Mouse (Mus musculus): ENCODE results near the gene Dbf4.

Gene Dbf4

GRCm38 (mm10) chr5:8422157-8422931 lies at the start of gene Dbf4, which contains the start of gene Slc25a40:
Gene Dbf4, minus strand, starts transcription at chr5:8422716.
Gene Slc25a40, plus strand, starts transcription at chr5:8422850.
- peak; percentile 72 for DNase-seq (ENCODE audit: low read depth)

DNA sequence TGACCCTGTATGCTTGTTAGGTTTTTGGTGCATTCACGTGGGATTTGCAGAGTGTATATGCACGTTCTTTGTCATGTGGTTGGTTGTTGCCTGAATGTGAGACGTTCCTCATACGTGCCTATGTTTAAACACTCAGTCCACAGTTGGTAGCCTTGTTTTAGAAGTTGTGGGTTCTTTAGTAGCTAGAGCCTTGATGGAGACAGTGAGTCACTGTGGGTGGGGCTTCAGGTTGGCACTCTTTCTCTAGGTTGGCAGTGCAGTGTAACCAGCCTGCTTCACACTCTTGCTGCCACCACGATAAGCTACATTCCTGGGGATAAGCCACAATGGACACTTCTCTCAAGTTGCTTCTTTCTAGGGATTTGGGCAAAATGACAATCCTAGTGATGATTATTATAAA lies 34.0 kb upstream of the Dbf4 start:
- no peak for DNase-seq (ENCODE audit: low read depth)

DNA sequence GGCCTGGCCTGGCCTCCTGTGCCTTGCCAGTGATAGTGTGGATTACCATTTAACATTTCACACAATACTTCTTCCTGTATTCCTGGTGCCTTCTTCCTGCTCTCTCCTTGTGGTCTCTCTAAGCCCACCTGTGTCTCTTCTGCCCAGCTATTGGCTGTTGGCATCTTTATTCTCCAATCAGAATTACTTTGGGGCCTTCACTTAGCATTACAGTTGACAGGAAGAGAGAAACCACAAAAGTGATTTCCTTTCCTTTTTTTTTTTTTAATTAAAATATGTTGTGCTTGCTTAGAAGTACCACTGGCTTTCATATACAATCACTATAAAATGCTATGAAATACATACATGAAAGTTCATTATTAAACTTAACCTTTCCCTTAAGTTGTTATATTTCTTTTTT lies 33.0 kb upstream of the Dbf4 start:
- no peak for DNase-seq (ENCODE audit: low read depth)

- no peak for DNase-seq (ENCODE audit: low read depth)
Measured at GRCm38 (mm10) chr5:8439095-8439494, 16.6 kb upstream of the Dbf4 start.

- DNase-seq (ENCODE audit: low read depth) = no peak
Measured at GRCm38 (mm10) chr5:8437481-8438156, 15.1 kb upstream of the Dbf4 start.

DNA sequence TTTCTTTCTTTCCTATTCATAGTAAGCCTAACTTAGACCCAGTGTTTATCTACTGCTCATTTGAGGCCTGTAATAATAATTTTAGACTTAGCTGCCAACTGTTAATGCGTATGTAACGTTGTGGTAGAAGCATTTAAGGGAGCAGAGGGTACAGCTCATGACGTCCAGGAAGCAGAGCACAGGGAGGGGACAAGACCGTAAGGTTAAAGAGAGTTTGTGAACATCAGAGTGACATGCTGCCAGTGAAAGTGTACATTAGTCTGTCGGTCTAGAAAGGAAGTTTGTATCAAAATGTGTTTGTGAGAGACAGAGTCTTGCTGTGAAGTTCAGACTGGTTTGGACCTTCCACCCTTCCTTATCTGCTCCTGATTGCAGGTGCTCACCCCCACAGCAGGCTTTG lies 3.4 kb upstream of the Dbf4 start:
- DNase-seq (ENCODE audit: low read depth) = no peak

GRCm38 (mm10) chr5:8424116-8424515 lies 1.6 kb upstream of the Dbf4 start:
- peak; percentile 52 for DNase-seq (ENCODE audit: low read depth)

DNA sequence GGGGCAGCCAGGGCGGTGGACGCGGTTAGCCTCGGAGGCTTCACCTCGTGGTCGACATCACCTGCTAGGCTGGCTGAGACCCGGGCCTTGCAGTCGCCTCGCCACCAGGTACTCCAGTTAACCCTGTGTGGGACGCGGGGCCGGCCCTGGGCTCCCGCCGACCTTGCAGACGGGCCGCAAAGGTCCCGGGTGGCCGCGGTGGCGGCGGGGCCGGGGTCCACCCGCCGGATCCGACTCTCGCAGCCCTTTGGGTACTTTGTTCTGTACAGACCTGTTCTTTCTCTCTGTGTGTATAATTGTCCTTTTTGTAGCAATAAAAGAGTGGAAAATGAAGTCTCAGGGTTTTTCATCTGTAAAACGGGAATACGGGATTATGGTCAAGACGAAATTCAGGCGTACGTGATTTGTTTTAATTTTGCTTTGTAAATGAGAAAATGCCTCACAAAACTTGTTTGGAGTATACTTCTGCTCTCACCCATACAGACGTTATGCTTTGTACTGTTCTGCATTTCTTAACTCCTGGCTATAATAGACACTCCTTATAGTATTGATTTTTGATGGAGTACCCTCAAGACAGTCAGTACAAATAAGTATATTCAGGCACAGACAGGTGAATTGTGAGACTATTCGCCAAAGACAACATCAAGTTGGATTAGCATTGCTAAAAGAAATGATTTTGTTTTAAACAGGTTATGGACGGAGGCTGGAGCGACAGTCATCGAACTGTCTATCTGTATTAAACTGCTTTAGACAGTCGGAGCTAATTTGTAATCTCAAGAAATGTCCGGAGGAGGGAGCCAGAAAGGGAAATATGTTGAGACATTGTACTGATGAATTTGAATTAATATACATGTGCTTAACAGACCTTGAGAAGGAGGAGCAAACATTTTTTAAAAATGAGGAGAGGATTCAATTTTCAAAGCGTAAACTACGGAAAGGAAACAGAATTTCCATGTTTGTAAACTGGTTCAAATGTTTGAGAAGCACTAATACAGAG lies 714 bp upstream of the Dbf4 start:
- peak; percentile 51 for DNase-seq (ENCODE audit: low read depth)

DNA sequence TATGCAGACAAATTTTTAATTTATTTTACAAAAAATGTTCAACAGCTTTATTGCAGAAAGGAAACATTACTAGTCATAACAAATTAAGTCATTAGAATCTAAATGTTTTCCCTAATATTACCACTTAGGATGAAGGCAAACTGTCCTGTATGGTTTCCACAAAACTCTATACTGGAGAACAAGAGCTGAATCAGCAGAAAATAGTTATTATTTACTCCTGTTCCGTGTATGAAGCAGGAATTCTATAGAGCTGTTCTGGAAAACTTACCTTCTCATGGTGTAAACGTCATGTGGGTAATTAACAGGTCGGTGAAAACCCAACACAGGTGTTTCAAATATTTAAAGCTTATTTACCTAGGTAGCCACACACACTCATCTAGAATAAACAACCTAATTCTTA lies 1.1 kb downstream of the Dbf4 start:
- no peak for DNase-seq (ENCODE audit: low read depth)

- DNase-seq (ENCODE audit: low read depth) = no peak
Measured at GRCm38 (mm10) chr5:8417443-8417842, 5.1 kb downstream of the Dbf4 start.

- no peak for DNase-seq (ENCODE audit: low read depth)
Measured at GRCm38 (mm10) chr5:8416683-8417413, 5.7 kb downstream of the Dbf4 start.

DNA sequence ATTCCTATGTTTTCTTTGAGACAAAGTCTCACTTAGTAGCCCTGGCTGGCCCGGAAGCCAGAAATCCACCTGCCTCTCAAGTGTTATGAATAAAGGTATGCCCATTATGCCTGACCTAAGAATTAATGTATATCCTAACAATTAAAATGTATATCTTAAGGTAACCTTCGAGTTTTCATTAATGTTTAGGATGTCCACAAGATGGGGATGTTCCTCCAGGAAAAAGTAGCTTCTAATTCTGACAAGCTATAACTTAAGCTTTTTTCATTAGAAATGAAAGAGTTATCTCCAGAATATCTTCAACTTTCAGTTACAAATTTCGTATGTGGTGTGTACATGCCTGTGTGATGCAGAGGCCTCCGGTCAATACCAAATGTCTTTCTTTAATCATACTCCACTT lies 13.8 kb downstream of the Dbf4 start:
- no peak for DNase-seq (ENCODE audit: low read depth)

DNA sequence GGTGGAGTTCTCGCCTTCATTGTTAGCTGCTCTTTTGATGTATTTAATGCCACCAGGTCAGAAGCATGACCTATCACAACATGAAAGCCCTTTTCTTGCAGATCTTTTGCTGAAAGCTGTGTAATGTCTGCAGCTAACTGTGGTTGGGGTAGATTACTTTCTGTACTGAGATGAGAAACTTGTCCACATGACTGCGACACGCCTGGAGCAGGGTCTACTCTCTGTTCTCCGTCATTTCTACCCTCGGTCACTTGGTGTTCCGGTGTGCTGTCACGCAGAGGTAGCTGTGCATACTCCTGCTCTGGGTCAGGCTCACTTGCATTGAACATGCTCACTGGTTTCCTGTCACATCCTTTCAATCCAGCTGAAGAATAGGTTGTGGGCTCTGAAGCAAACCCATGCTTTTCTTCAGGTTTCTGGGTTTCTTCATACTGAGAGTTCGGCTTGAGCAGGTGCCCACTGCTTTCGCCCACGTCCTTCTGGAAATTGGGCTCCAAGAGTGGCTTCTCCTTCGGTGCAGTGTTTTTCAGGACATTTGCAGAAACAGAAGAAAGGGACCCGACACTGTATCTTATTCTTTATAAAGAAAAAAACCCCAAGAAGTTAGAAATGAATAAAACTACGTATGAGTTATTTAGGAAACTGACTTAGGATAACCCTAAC lies 24.8 kb downstream of the Dbf4 start:
- no peak for DNase-seq (ENCODE audit: low read depth)

- no peak for DNase-seq (ENCODE audit: low read depth)
Measured at GRCm38 (mm10) chr5:8393891-8394583, 28.5 kb downstream of the Dbf4 start.

GRCm38 (mm10) chr5:8374297-8374906 lies 48.1 kb downstream of the Dbf4 start:
- no peak for DNase-seq (ENCODE audit: low read depth)

DNA sequence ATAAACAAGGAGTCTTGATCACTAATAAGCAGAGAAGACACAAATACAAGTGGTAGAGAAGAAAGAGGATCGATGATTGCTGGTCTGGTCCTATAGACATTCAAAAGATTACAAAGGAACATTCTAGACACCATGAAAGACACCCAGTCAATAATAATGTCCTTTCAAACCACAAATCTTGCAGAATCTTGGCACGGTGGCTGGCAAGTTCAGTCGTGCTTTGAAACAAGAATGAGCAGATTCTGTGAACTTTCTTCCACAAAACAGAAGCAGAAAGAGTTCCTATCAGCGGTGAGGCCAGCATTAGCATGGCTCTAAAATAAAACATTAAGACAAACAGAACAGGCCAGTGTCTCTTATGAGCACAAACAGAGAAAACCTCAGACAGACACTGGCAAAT lies 49.1 kb downstream of the Dbf4 start:
- no peak for DNase-seq (ENCODE audit: low read depth)

GRCm38 (mm10) chr5:8368781-8369180 lies 53.7 kb downstream of the Dbf4 start:
- no peak for DNase-seq (ENCODE audit: low read depth)

DNA sequence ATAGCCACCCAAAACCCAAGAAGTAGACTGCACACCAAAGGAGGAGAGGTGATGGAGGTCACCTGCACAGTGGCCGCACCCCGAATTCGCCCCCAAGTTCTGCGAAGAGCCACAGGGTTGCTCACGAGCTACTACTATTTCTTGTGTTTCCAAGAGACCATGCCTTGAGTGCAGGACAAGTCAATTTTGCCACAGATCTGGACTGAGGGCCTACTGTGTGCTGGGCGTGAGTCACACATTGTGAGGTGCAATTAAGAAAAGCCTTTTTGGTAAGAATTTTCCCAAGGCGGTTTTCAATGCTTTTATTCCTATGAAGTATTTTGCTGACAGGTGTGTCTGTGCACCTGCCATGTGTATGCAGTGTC lies 54.2 kb downstream of the Dbf4 start:
- no peak for DNase-seq (ENCODE audit: low read depth)

- DNase-seq (ENCODE audit: low read depth) = no peak
Measured at GRCm38 (mm10) chr5:8367614-8368327, 54.7 kb downstream of the Dbf4 start, which contains the start of gene Adam22. Gene Adam22, minus strand, starts transcription at chr5:8368160.
